Mouse (Mus musculus) layer of hippocampus, adult 9-11 months (tissue): ENCODE results near the gene Wfdc3.
A peak's percentile ranks its signal among the peaks of the same experiment; 100 is the strongest.

Experiments used
- DNase-seq: peaks from one replicate; pipeline ENCODE4 v3.0.0; 2022

The Wfdc3 gene

GRCm38 (mm10) chr2:164773989-164774364 is 28.2 kb upstream of the Wfdc3 start:
- no peak for DNase-seq

GRCm38 (mm10) chr2:164773229-164773988 is 27.7 kb upstream of the Wfdc3 start:
- no peak for DNase-seq

GRCm38 (mm10) chr2:164771123-164771522 is 25.4 kb upstream of the Wfdc3 start:
- DNase-seq, result no peak

GRCm38 (mm10) chr2:164770279-164770678 is 24.5 kb upstream of the Wfdc3 start:
- DNase-seq, result no peak

- peak; percentile 98 for DNase-seq
These were observed 23.7 kb upstream of the Wfdc3 start, which contains the start of gene Ube2c for GRCm38 (mm10) chr2:164769258-164770037. TSS of gene Ube2c (plus strand) at chr2:164769898.

GRCm38 (mm10) chr2:164767812-164768540 is 22.2 kb upstream of the Wfdc3 start:
- DNase-seq, result no peak

GRCm38 (mm10) chr2:164765841-164766240 is 20.1 kb upstream of the Wfdc3 start:
- peak; percentile 69 for DNase-seq

GRCm38 (mm10) chr2:164762593-164762992 is 16.9 kb upstream of the Wfdc3 start:
- no peak for DNase-seq

GRCm38 (mm10) chr2:164761971-164762370 is 16.2 kb upstream of the Wfdc3 start:
- DNase-seq, result no peak

- no peak for DNase-seq
These were observed 15.8 kb upstream of the Wfdc3 start for GRCm38 (mm10) chr2:164761502-164761901.

- no peak for DNase-seq
These were observed 14.5 kb upstream of the Wfdc3 start for GRCm38 (mm10) chr2:164760059-164760833.

- no peak for DNase-seq
These were observed 13.0 kb upstream of the Wfdc3 start for GRCm38 (mm10) chr2:164758692-164759091.

- no peak for DNase-seq
These were observed 12.1 kb upstream of the Wfdc3 start for GRCm38 (mm10) chr2:164757841-164758240.

- DNase-seq, result no peak
These were observed 9.1 kb upstream of the Wfdc3 start for GRCm38 (mm10) chr2:164754800-164755199.

- DNase-seq, result no peak
These were observed 8.4 kb upstream of the Wfdc3 start for GRCm38 (mm10) chr2:164754105-164754504.

- DNase-seq, result no peak
These were observed 6.7 kb upstream of the Wfdc3 start for GRCm38 (mm10) chr2:164752454-164752853.

GRCm38 (mm10) chr2:164748991-164749390 is 3.3 kb upstream of the Wfdc3 start:
- no peak for DNase-seq

GRCm38 (mm10) chr2:164748191-164748590 is 2.5 kb upstream of the Wfdc3 start:
- DNase-seq, result no peak

- DNase-seq, result no peak
These were observed 962 bp upstream of the Wfdc3 start for GRCm38 (mm10) chr2:164746693-164747092.

- DNase-seq, result no peak
These were observed 744 bp downstream of the Wfdc3 start for GRCm38 (mm10) chr2:164744987-164745386.

- DNase-seq, result no peak
These were observed 5.9 kb downstream of the Wfdc3 start for GRCm38 (mm10) chr2:164739876-164740275.

GRCm38 (mm10) chr2:164737377-164738090 is 8.2 kb downstream of the Wfdc3 start:
- DNase-seq, result no peak
